Mouse (Mus musculus): ENCODE data around the gene Cd3d. TPM values are rescaled to one million over a fixed set of nuclear protein-coding genes. Genes with fewer than 3 reads are reported as not detected.
A peak's percentile ranks its signal among the peaks of the same experiment; 100 is the strongest.
"Not testable (repeated sequence)": the region's sequence is repeated elsewhere in the genome, so short reads cannot be mapped to it uniquely, and the experiment has no call there.

The Cd3d gene
- polyA plus RNA-seq, 1 experiment = not detected

- peaks cover 49% of the 10 kb centered on the region for H3K36me3 ChIP-seq (ENCODE audit: control insufficient read depth, insufficient read depth)
- TF ChIP-seq MYOD1 (IDR thresholded peaks at IDR 0.05; ENCODE audit: control insufficient read depth in 1 of 3, insufficient read length in 2 of 3, low read depth in 2 of 3) (no peak), POLR2AphosphoS2 (IDR thresholded peaks at IDR 0.05; ENCODE audit: insufficient read length, low read depth) (no peak), REST (IDR thresholded peaks at IDR 0.05; ENCODE audit: insufficient read depth, insufficient read length) (no peak), POLR2A (IDR thresholded peaks at IDR 0.05; ENCODE audit: insufficient read length, low read depth) (no peak), MAX (IDR thresholded peaks at IDR 0.05; ENCODE audit: low read depth) (no peak), MYOG (IDR thresholded peaks at IDR 0.05; ENCODE audit: control insufficient read depth in 1 of 3, insufficient read depth in 1 of 3, insufficient read length in 2 of 3, low read depth in 2 of 3) (no peak), E2F4 (IDR thresholded peaks at IDR 0.05; ENCODE audit: insufficient read depth) (no peak), SRF (IDR thresholded peaks at IDR 0.05; ENCODE audit: control insufficient read depth, insufficient read length, low read depth) (no peak), CEBPB (IDR thresholded peaks at IDR 0.05; ENCODE audit: insufficient read depth, poor library complexity, severe bottlenecking) (no peak), TCF12 (IDR thresholded peaks at IDR 0.05; ENCODE audit: insufficient read depth, poor library complexity, severe bottlenecking) (no peak)
- H3K4me2 ChIP-seq (ENCODE audit: low read depth) = no peak overlapping the region
- no peak overlapping the region for H3K4me3 ChIP-seq
- no peaks in the 10 kb centered on the region for H3K27me3 ChIP-seq (ENCODE audit: control insufficient read depth, insufficient read depth, insufficient read length)
- H3K79me2 ChIP-seq (ENCODE audit: control insufficient read depth, insufficient read depth) = no peaks in the 10 kb centered on the region
- no peak overlapping the region for H3ac ChIP-seq (ENCODE audit: control insufficient read depth, insufficient read length)
Observed at GRCm38 (mm10) chr9:44954432-44954831, 27.2 kb upstream of the Cd3d start.

DNA sequence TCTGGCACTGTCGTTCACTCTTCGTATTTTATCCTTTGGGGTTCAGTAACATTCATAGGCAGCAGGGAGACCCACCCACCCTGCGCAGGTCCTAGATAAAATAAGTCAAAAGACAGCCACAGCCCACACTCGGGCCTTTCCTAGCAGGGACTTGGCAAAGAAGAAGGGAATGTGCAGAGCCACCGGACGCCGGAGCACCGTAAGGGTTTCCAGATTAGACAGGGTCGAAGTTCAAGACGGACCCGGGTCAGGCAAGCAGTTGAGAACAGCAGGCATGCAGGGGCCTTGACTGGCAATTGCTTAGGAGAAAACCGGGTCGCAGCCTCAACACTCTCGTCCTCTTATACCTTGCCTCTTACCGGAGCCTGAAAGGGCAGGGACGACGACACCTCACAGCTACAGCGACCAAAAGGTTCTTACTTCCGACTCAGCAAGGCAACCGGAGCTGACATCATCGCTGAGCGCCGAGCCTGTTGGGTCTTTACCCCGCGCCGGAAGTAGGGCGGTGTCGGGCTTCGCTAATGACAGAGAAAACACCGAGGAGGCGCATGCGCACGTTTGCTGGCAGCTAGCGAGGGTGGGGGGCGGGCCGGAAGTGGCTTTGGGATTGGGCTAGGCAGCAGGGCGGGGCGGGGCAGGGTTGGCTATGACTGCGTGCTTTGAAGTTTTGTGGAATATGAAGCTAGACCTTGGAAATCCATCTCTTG, 16.3 kb upstream of the Cd3d start, which contains the start of gene Ube4a:
Gene Ube4a, minus strand, starts transcription at position 475 of the 707 bp plus-strand sequence.
- peaks cover 20% of the 10 kb centered on the region for H3K79me2 ChIP-seq (ENCODE audit: control insufficient read depth, insufficient read depth)
- H3K36me3 ChIP-seq (ENCODE audit: control insufficient read depth, insufficient read depth) = peaks cover 3% of the 10 kb centered on the region
- H3K4me3 ChIP-seq = peak within 1 kb of the TSS; percentile 88
- H3ac ChIP-seq (ENCODE audit: control insufficient read depth, insufficient read length) = peak within 1 kb of the TSS; percentile 30
- peaks cover 3% of the 10 kb centered on the region for H3K27me3 ChIP-seq (ENCODE audit: control insufficient read depth, insufficient read depth, insufficient read length)
- H3K4me2 ChIP-seq (ENCODE audit: low read depth) = peak within 1 kb of the TSS; percentile 95
- TF ChIP-seq MAX (IDR thresholded peaks at IDR 0.05; ENCODE audit: low read depth) = no peak
- TF ChIP-seq MYOD1 (IDR thresholded peaks at IDR 0.05; ENCODE audit: control insufficient read depth in 1 of 3, insufficient read length in 2 of 3, low read depth in 2 of 3) = no peak
- TF ChIP-seq USF1 (IDR thresholded peaks at IDR 0.05; ENCODE audit: low read depth) = no peak
- TF ChIP-seq POLR2AphosphoS2 (IDR thresholded peaks at IDR 0.05; ENCODE audit: insufficient read length, low read depth) = peak; percentile 67
- TF ChIP-seq MYOG (IDR thresholded peaks at IDR 0.05; ENCODE audit: control insufficient read depth in 1 of 3, insufficient read depth in 1 of 3, insufficient read length in 2 of 3, low read depth in 2 of 3) = no peak
- no peak for TF ChIP-seq TCF12 (IDR thresholded peaks at IDR 0.05; ENCODE audit: insufficient read depth, poor library complexity, severe bottlenecking)
- TF ChIP-seq SRF (IDR thresholded peaks at IDR 0.05; ENCODE audit: control insufficient read depth, insufficient read length, low read depth) = peak; percentile 87
- peak; percentile 66 for TF ChIP-seq POLR2A (IDR thresholded peaks at IDR 0.05; ENCODE audit: insufficient read length, low read depth)

GRCm38 (mm10) chr9:44965833-44966466, 15.6 kb upstream of the Cd3d start:
- Histone ChIP-seq H3K4me3 (peak overlapping the region; percentile 88), H3K79me2 (ENCODE audit: control insufficient read depth, insufficient read depth) (peaks cover 20% of the 10 kb centered on the region), H3ac (ENCODE audit: control insufficient read depth, insufficient read length) (peak overlapping the region; percentile 30), H3K27me3 (ENCODE audit: control insufficient read depth, insufficient read depth, insufficient read length) (peaks cover 10% of the 10 kb centered on the region), H3K4me2 (ENCODE audit: low read depth) (peak overlapping the region; percentile 92), H3K36me3 (ENCODE audit: control insufficient read depth, insufficient read depth) (peaks cover 3% of the 10 kb centered on the region)
- TF ChIP-seq TCF12 (IDR thresholded peaks at IDR 0.05; ENCODE audit: insufficient read depth, poor library complexity, severe bottlenecking) (no peak), POLR2AphosphoS2 (IDR thresholded peaks at IDR 0.05; ENCODE audit: insufficient read length, low read depth) (no peak), POLR2A (IDR thresholded peaks at IDR 0.05; ENCODE audit: insufficient read length, low read depth) (no peak), MYOG (IDR thresholded peaks at IDR 0.05; ENCODE audit: control insufficient read depth in 1 of 3, insufficient read depth in 1 of 3, insufficient read length in 2 of 3, low read depth in 2 of 3) (no peak), SRF (IDR thresholded peaks at IDR 0.05; ENCODE audit: control insufficient read depth, insufficient read length, low read depth) (no peak), MAX (IDR thresholded peaks at IDR 0.05; ENCODE audit: low read depth) (no peak)

DNA sequence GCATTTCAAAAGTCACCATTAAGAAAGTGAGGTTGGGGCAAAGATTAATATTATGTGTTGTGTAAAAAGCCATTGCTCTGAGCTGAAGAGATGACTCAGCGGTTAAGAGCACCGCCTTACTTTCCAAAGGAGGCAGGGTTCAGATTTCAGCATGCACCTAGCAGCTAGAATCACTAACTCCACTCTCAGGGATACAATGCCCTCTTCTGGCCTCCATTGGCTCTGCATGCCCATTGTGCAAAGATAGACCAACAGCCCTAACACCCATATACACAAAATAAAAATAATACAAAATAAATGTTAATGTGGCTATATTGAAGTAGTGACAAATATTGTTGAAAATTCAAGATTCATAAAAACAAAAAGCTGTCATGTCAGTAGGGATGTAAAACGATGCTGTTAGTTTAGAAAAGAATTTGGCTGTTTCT, 14.8 kb upstream of the Cd3d start:
- Histone ChIP-seq H3K36me3 (ENCODE audit: control insufficient read depth, insufficient read depth) (peaks cover 3% of the 10 kb centered on the region), H3ac (ENCODE audit: control insufficient read depth, insufficient read length) (no peak overlapping the region), H3K27me3 (ENCODE audit: control insufficient read depth, insufficient read depth, insufficient read length) (peaks cover 11% of the 10 kb centered on the region), H3K79me2 (ENCODE audit: control insufficient read depth, insufficient read depth) (peaks cover 20% of the 10 kb centered on the region), H3K4me2 (ENCODE audit: low read depth) (peak overlapping the region; percentile 92), H3K4me3 (no peak overlapping the region)
- no peak for TF ChIP-seq SRF (IDR thresholded peaks at IDR 0.05; ENCODE audit: control insufficient read depth, insufficient read length, low read depth)
- TF ChIP-seq TCF12 (IDR thresholded peaks at IDR 0.05; ENCODE audit: insufficient read depth, poor library complexity, severe bottlenecking) = no peak
- no peak for TF ChIP-seq POLR2A (IDR thresholded peaks at IDR 0.05; ENCODE audit: insufficient read length, low read depth)
- TF ChIP-seq POLR2AphosphoS2 (IDR thresholded peaks at IDR 0.05; ENCODE audit: insufficient read length, low read depth) = no peak

DNA sequence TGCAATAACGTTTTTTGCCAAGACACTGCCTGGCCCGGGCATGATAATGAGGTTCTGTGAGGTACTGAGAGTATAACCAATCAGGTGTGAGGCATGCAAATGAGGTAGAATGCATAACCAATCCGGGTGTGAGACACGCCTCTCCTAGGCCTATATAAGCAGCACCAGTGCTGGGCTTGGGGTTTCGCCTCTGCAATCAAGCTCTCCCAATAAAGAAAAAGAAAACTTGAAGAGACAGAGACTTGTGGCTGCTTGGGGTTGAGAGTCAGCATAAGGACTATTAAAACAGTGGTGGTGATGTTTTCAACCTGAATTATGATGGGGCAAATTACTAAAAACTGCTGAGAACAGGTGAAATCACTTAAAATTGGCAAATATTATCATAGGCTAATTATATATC, 13.8 kb upstream of the Cd3d start:
- peaks cover 12% of the 10 kb centered on the region for H3K27me3 ChIP-seq (ENCODE audit: control insufficient read depth, insufficient read depth, insufficient read length)
- not testable (repeated sequence) for H3ac ChIP-seq (ENCODE audit: control insufficient read depth, insufficient read length); H3K36me3 ChIP-seq (ENCODE audit: control insufficient read depth, insufficient read depth); H3K4me2 ChIP-seq (ENCODE audit: low read depth); H3K4me3 ChIP-seq
- H3K79me2 ChIP-seq (ENCODE audit: control insufficient read depth, insufficient read depth) = peaks cover 20% of the 10 kb centered on the region

Measured in myocyte (in vitro differentiated cells).